Mouse (Mus musculus) hindbrain, embryonic 16.5 days (tissue): ENCODE measurements around the gene Vmn1r21. TPM values are rescaled to one million over a fixed set of nuclear protein-coding genes. Genes with fewer than 3 reads are reported as not detected.

Experiments used
- polyA plus RNA-seq: library from polyadenylated mRNA; unstranded; fragments of >200 nt; fragmentation: Nextera tagmentation; extraction: Ambion mirVana; gene quantifications from 2 replicates; pipeline ENCODE4 v1.2.1, GENCODE M21; 2015

Vmn1r21 gene
- polyA plus RNA-seq, 1 experiment from 2014 or later = not detected

Other genes with a start within 250 kb of the Vmn1r21 start
- 17.5 and 18.8 TPM in 2 replicates for gene Pyurf, start 158.3 kb downstream of the Vmn1r21 start, polyA plus RNA-seq
- 84.3 and 88.9 TPM in 2 replicates for gene Lancl2, start 147.8 kb downstream of the Vmn1r21 start, polyA plus RNA-seq
- 218 and 224 TPM in 2 replicates for gene Vopp1, start 25.2 kb downstream of the Vmn1r21 start, polyA plus RNA-seq
- gene Vmn1r22, start 57.7 kb upstream of the Vmn1r21 start, polyA plus RNA-seq = not detected in 2 replicates
- gene Vmn1r23, start 76.5 kb upstream of the Vmn1r21 start, polyA plus RNA-seq = not detected in 2 replicates
- not detected in 2 replicates for gene Vmn1r24, start 111.2 kb upstream of the Vmn1r21 start, polyA plus RNA-seq
- not detected in 2 replicates for gene Vmn1r25, start 130.5 kb upstream of the Vmn1r21 start, polyA plus RNA-seq
- gene Vmn1r26, start 164.8 kb upstream of the Vmn1r21 start, polyA plus RNA-seq = not detected in 2 replicates